Mouse (Mus musculus): ENCODE results near the gene Dkk2. TPM values are rescaled to one million over a fixed set of nuclear protein-coding genes. Genes with fewer than 3 reads are reported as not detected.

Dkk2 gene
- total and polyA plus RNA-seq, 2 experiments from 2014 or later, result 1.2 to 2.4 TPM

DNA sequence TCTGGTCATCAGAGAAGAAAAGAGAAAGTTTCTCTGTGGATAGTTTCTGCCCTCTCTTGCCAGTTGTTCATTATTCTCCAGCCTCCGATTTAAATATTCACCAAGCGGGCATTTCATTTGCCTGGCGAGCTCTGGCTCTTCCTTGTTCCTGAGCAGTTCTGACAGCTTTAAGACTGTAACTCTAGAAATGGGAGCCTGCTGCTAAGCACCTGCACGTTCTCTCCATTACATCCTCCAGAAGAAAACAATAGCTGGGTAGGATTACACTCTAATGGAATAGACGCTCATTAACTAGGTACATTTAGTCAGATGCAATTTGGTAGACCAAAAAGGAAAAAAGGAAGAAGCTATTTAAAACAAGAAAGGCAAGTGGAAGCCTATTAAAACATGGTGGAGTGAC lies 36.3 kb downstream of the Dkk2 start:
- Histone ChIP-seq H3K27ac (ENCODE audit: low read depth, low read length) (no peak overlapping the region), H3K36me3 (ENCODE audit: insufficient read depth) (no peaks in the 10 kb centered on the region), H3K4me3 (ENCODE audit: low read depth, low read length) (no peak overlapping the region), H3K4me2 (ENCODE audit: low read depth) (no peak overlapping the region), H3K9me3 (ENCODE audit: low read length) (no peaks in the 10 kb centered on the region), H3K9ac (no peak overlapping the region), H3K27me3 (ENCODE audit: insufficient read depth, low read length) (no peaks in the 10 kb centered on the region), H3K4me1 (ENCODE audit: insufficient read depth) (no peaks in the 10 kb centered on the region)
- no peak for ATAC-seq
- no peak for TF ChIP-seq CTCF (IDR thresholded peaks at IDR 0.05; ENCODE audit: low read depth)
- 25% methylated on average over 5 of the region's 5 CpGs for WGBS
- no peak for DNase-seq

DNA sequence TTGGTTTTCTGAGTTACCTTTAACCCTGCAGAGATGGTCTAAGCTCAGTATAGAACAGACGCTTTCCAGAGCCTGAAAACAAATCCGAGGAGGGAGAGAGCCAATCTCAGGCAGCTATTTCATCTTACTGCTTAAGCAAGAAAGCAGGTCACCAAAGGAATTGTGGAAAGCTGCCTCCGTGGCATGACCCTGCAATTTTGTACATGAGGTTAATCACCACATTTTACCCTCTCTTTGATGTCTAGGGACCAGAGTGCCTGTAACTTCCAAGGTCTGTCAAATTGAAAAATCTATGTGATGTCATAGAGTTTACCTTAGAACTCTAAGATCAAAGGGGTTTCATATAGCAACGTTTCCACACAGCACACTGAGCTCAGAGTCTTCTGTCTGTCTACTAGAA lies 37.5 kb downstream of the Dkk2 start:
- no peak for DNase-seq
- H3K9ac ChIP-seq, result no peak overlapping the region
- TF ChIP-seq CTCF (IDR thresholded peaks at IDR 0.05; ENCODE audit: low read depth), result no peak
- no peaks in the 10 kb centered on the region for H3K4me1 ChIP-seq (ENCODE audit: insufficient read depth)
- ATAC-seq, result no peak
- no peaks in the 10 kb centered on the region for H3K36me3 ChIP-seq (ENCODE audit: insufficient read depth)
- H3K4me3 ChIP-seq (ENCODE audit: low read depth, low read length), result no peak overlapping the region
- H3K9me3 ChIP-seq (ENCODE audit: low read length), result no peaks in the 10 kb centered on the region
- H3K27me3 ChIP-seq (ENCODE audit: insufficient read depth, low read length), result no peaks in the 10 kb centered on the region
- no peak overlapping the region for H3K4me2 ChIP-seq (ENCODE audit: low read depth)
- H3K27ac ChIP-seq (ENCODE audit: low read depth, low read length), result no peak overlapping the region
- 65% methylated on average over 4 of the region's 4 CpGs for WGBS

GRCm38 (mm10) chr3:132125227-132125740 lies 40.2 kb downstream of the Dkk2 start:
- DNase-seq (no peak), ATAC-seq (no peak)
- Histone ChIP-seq H3K27ac (ENCODE audit: low read depth, low read length) (no peak overlapping the region), H3K9ac (no peak overlapping the region), H3K27me3 (ENCODE audit: insufficient read depth, low read length) (no peaks in the 10 kb centered on the region), H3K4me1 (ENCODE audit: insufficient read depth) (no peaks in the 10 kb centered on the region), H3K36me3 (ENCODE audit: insufficient read depth) (no peaks in the 10 kb centered on the region), H3K9me3 (ENCODE audit: low read length) (no peaks in the 10 kb centered on the region), H3K4me2 (ENCODE audit: low read depth) (no peak overlapping the region), H3K4me3 (ENCODE audit: low read depth, low read length) (no peak overlapping the region)
- 82% methylated on average over 8 of the region's 8 CpGs for WGBS
- TF ChIP-seq CTCF (IDR thresholded peaks at IDR 0.05; ENCODE audit: low read depth), result no peak

- Histone ChIP-seq H3K27ac (ENCODE audit: low read depth, low read length) (no peak overlapping the region), H3K9ac (no peak overlapping the region), H3K27me3 (ENCODE audit: insufficient read depth, low read length) (no peaks in the 10 kb centered on the region), H3K4me3 (ENCODE audit: low read depth, low read length) (no peak overlapping the region), H3K4me2 (ENCODE audit: low read depth) (no peak overlapping the region), H3K36me3 (ENCODE audit: insufficient read depth) (no peaks in the 10 kb centered on the region), H3K9me3 (ENCODE audit: low read length) (no peaks in the 10 kb centered on the region), H3K4me1 (ENCODE audit: insufficient read depth) (no peaks in the 10 kb centered on the region)
- ATAC-seq, result no peak
- 94% methylated on average over 1 of the region's 1 CpGs for WGBS
- TF ChIP-seq CTCF (IDR thresholded peaks at IDR 0.05; ENCODE audit: low read depth), result no peak
- no peak for DNase-seq
Observed at GRCm38 (mm10) chr3:132129730-132130274, 44.7 kb downstream of the Dkk2 start.

GRCm38 (mm10) chr3:132130781-132131180 lies 45.7 kb downstream of the Dkk2 start:
- Histone ChIP-seq H3K9ac (no peak overlapping the region), H3K27me3 (ENCODE audit: insufficient read depth, low read length) (no peaks in the 10 kb centered on the region), H3K4me2 (ENCODE audit: low read depth) (no peak overlapping the region), H3K36me3 (ENCODE audit: insufficient read depth) (no peaks in the 10 kb centered on the region), H3K27ac (ENCODE audit: low read depth, low read length) (no peak overlapping the region), H3K4me3 (ENCODE audit: low read depth, low read length) (no peak overlapping the region), H3K9me3 (ENCODE audit: low read length) (no peaks in the 10 kb centered on the region), H3K4me1 (ENCODE audit: insufficient read depth) (no peaks in the 10 kb centered on the region)
- WGBS, result 94% methylated on average over 3 of the region's 3 CpGs
- TF ChIP-seq CTCF (IDR thresholded peaks at IDR 0.05; ENCODE audit: low read depth), result no peak
- ATAC-seq (no peak), DNase-seq (no peak)

DNA sequence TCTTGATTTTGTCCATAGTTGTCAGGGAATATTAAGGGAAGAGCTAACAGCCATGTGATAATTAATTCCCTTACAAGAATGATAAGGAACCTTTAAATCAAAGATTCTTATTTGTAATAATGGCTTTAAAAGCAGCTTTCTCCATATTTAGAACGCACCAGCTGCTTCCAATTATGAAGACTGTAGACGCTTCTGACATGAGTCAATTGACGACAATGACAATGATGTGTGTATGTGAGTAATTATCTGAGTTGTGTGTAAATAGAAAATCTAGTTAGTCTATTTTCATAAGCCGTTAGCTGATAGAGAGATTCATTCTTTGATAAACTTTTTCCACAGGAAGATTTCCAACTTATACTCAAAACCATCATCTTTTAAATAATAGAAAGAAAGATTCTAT lies 46.8 kb downstream of the Dkk2 start:
- no peak overlapping the region for H3K4me3 ChIP-seq (ENCODE audit: low read depth, low read length)
- H3K27me3 ChIP-seq (ENCODE audit: insufficient read depth, low read length), result no peaks in the 10 kb centered on the region
- no peaks in the 10 kb centered on the region for H3K9me3 ChIP-seq (ENCODE audit: low read length)
- WGBS, result 53% methylated on average over 4 of the region's 4 CpGs
- no peak overlapping the region for H3K9ac ChIP-seq
- no peak overlapping the region for H3K4me2 ChIP-seq (ENCODE audit: low read depth)
- DNase-seq (no peak), ATAC-seq (peak; percentile 66; the same call in 1 of the 2 replicates)
- H3K36me3 ChIP-seq (ENCODE audit: insufficient read depth), result no peaks in the 10 kb centered on the region
- no peaks in the 10 kb centered on the region for H3K4me1 ChIP-seq (ENCODE audit: insufficient read depth)
- H3K27ac ChIP-seq (ENCODE audit: low read depth, low read length), result no peak overlapping the region
- TF ChIP-seq CTCF (IDR thresholded peaks at IDR 0.05; ENCODE audit: low read depth), result no peak

- Histone ChIP-seq H3K27ac (ENCODE audit: low read depth, low read length) (no peak overlapping the region), H3K4me3 (ENCODE audit: low read depth, low read length) (no peak overlapping the region), H3K36me3 (ENCODE audit: insufficient read depth) (no peaks in the 10 kb centered on the region), H3K9ac (no peak overlapping the region), H3K9me3 (ENCODE audit: low read length) (no peaks in the 10 kb centered on the region), H3K4me1 (ENCODE audit: insufficient read depth) (no peaks in the 10 kb centered on the region), H3K27me3 (ENCODE audit: insufficient read depth, low read length) (no peaks in the 10 kb centered on the region), H3K4me2 (ENCODE audit: low read depth) (no peak overlapping the region)
- no peak for TF ChIP-seq CTCF (IDR thresholded peaks at IDR 0.05; ENCODE audit: low read depth)
- DNase-seq, result no peak
- no peak for ATAC-seq
- 84% methylated on average over 1 of the region's 1 CpGs for WGBS
Observed at GRCm38 (mm10) chr3:132134502-132134901, 49.4 kb downstream of the Dkk2 start.

Data from forebrain, postnatal 0 days (tissue).